Mouse (Mus musculus): ENCODE results near the gene Adcy3. TPM values are rescaled to one million over a fixed set of nuclear protein-coding genes. Genes with fewer than 3 reads are reported as not detected.
"Not testable (repeated sequence)": the region's sequence is repeated elsewhere in the genome, so short reads cannot be mapped to it uniquely, and the experiment has no call there.

Adcy3 gene
- total RNA-seq, 4 experiments from 2014 or later = 2.6 to 3.0 (median 2.9) TPM

- DNase-seq (ENCODE audit: low spot score) = not testable (repeated sequence)
Measured at GRCm38 (mm10) chr12:4240281-4240680, 107.4 kb downstream of the Adcy3 start.

- no peak for DNase-seq (ENCODE audit: low spot score)
Measured at GRCm38 (mm10) chr12:4243805-4244204, 110.9 kb downstream of the Adcy3 start.

GRCm38 (mm10) chr12:4245742-4246141 lies 112.8 kb downstream of the Adcy3 start:
- no peak for DNase-seq (ENCODE audit: low spot score)

- DNase-seq (ENCODE audit: low spot score) = no peak
Measured at GRCm38 (mm10) chr12:4249786-4250185, 116.9 kb downstream of the Adcy3 start.

- DNase-seq (ENCODE audit: low spot score) = no peak
Measured at GRCm38 (mm10) chr12:4252742-4253655, 120.1 kb downstream of the Adcy3 start.

Other genes with a start within 250 kb of the Adcy3 start
- under 1 TPM in 3 of 4 experiments, not detected in 1; 0.46 to 0.75 (median 0.56) TPM for gene Pomc, start 178.2 kb upstream of the Adcy3 start, total RNA-seq (2022)
- gene Efr3b, start 94.2 kb upstream of the Adcy3 start, total RNA-seq (2022) = 1 to 10 TPM; 5.6 to 8.2 (median 7.0) TPM
- 10 to 100 TPM; 10.0 to 14.9 (median 11.2) TPM for gene Dnajc27, start 50.5 kb upstream of the Adcy3 start, total RNA-seq (2022)
- 1 to 10 TPM; 3.1 to 4.8 (median 4.4) TPM for gene Ptrhd1, start 100.9 kb downstream of the Adcy3 start, total RNA-seq (2022)
- gene Cenpo, start 101.2 kb downstream of the Adcy3 start, total RNA-seq (2022) = 1 to 10 TPM; 1.6 to 3.3 (median 2.5) TPM